Mouse (Mus musculus) liver, embryonic 13.5 days (tissue): ENCODE data around the gene Atp13a3. TPM values are rescaled to one million over a fixed set of nuclear protein-coding genes. Genes with fewer than 3 reads are reported as not detected.
A peak's percentile ranks its signal among the peaks of the same experiment; 100 is the strongest.

ENCODE experiments used
- ATAC-seq: fragments of 200-750 bp; cut with Nextera tagmentation; 2 replicates; pipeline ENCODE4 v1.8.0; 2017; ENCODE audit warnings: low read depth, mild to moderate bottlenecking, moderate number of reproducible peaks, moderate library complexity
- DNase-seq: peaks from one replicate; pipeline ENCODE4 v3.0.0; 2022
- H3K27ac ChIP-seq: fragments of 300-500 bp; sonication (generic); 2 replicates; pipeline ENCODE4 v1.5.1; 2015; ENCODE audit warnings: moderate library complexity, mild to moderate bottlenecking, inconsistent platforms
- H3K27me3 ChIP-seq: fragments of 300-500 bp; sonication (generic); 2 replicates; pipeline ENCODE4 v1.6.1; 2015; ENCODE audit warnings: mild to moderate bottlenecking, inconsistent platforms
- H3K36me3 ChIP-seq: fragments of 300-500 bp; sonication (generic); 2 replicates; pipeline ENCODE4 v1.6.1; 2015; ENCODE audit warnings: mild to moderate bottlenecking, inconsistent platforms
- H3K4me1 ChIP-seq: fragments of 300-500 bp; sonication (generic); replicated peaks from 2 replicates; pipeline ENCODE4 v1.6.1; 2015; ENCODE audit warnings: inconsistent platforms
- H3K4me2 ChIP-seq: fragments of 300-500 bp; sonication (generic); 2 replicates; pipeline ENCODE4 v1.6.1; 2015; ENCODE audit warnings: inconsistent platforms, mild to moderate bottlenecking, moderate library complexity
- H3K4me3 ChIP-seq: fragments of 300-500 bp; sonication (generic); replicated peaks from 2 replicates; pipeline ENCODE4 v1.5.1; 2015; ENCODE audit warnings: mild to moderate bottlenecking, inconsistent platforms
- H3K9ac ChIP-seq: fragments of 300-500 bp; sonication (generic); 2 replicates; pipeline ENCODE4 v1.6.1; 2015; ENCODE audit warnings: mild to moderate bottlenecking, inconsistent platforms
- H3K9me3 ChIP-seq: fragments of 300-500 bp; sonication (generic); replicated peaks from 2 replicates; pipeline ENCODE4 v1.6.1; 2016; ENCODE audit warnings: inconsistent platforms
- WGBS: fragments of 180-500 bp; shearing (Covaris S2); methylation state at CpG from one replicate; pipeline ENCODE4 v1.1.7; 2015; ENCODE audit not compliant: insufficient replicate concordance; 5-methylcytosine and 5-hydroxymethylcytosine counted together
- polyA plus RNA-seq: library from polyadenylated mRNA; unstranded; fragments of >200 nt; fragmentation: Nextera tagmentation; extraction: Ambion mirVana; gene quantifications from 2 replicates; pipeline ENCODE4 v1.2.1, GENCODE M21; 2015

The Atp13a3 gene
- polyA plus RNA-seq, 1 experiment from 2014 or later = 7.6 TPM

DNA sequence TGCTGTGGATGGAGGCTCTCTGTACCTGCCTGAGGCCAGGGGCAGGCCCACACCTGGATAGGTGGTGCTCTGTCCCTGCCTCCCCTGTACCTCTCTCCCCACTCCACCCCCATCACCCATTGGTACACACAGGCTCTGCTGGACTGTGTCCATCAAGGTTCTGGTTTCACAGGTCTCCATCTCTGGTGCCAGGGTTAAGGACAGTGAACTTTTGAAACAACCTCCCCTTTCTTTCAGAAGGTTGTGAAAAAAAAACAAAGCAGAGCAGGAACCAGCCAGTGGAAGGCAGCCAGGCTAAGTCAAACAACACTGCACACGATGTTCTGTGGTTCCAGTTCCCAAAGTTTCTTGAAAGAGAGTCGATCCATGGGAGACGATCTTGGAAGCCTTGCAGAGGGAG, 6.9 kb upstream of the Atp13a3 start:
- Histone ChIP-seq H3K9ac (no peak overlapping the region), H3K4me3 (no peak overlapping the region), H3K27ac (no peak overlapping the region), H3K9me3 (no peaks in the 10 kb centered on the region), H3K4me2 (no peak overlapping the region), H3K27me3 (no peaks in the 10 kb centered on the region), H3K4me1 (peaks cover 27% of the 10 kb centered on the region), H3K36me3 (no peaks in the 10 kb centered on the region)
- DNase-seq = no peak
- no peak for ATAC-seq
- 74% methylated on average over 3 of the region's 3 CpGs for WGBS

GRCm38 (mm10) chr16:30410914-30411313, 5.1 kb upstream of the Atp13a3 start:
- DNase-seq (no peak), ATAC-seq (no peak)
- H3K36me3 ChIP-seq = no peaks in the 10 kb centered on the region
- H3K4me1 ChIP-seq = peaks cover 45% of the 10 kb centered on the region
- H3K27ac ChIP-seq = no peak overlapping the region
- no peak overlapping the region for H3K9ac ChIP-seq
- 49% methylated on average over 4 of the region's 4 CpGs for WGBS
- H3K4me3 ChIP-seq = no peak overlapping the region
- no peak overlapping the region for H3K4me2 ChIP-seq
- no peaks in the 10 kb centered on the region for H3K27me3 ChIP-seq
- H3K9me3 ChIP-seq = no peaks in the 10 kb centered on the region

DNA sequence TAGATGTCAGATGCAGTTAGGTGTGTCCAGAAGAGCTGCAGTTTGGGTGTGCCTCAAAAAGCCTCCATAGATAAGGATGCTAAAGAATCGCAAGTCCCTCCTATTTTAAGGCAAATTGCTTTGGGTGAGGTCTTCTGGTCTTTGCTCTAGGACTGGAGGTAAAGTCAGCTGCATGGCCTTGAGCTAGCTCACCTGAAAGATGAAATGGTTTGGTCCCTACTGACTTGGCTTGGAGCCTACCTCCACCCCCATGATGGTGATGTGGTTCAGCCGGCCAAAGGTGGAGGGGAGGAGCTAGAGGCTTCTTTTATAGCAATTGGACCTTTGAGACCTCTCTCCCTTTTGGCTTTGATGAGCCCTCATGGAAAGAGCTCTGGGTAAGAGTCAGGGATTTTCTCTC, 1.7 kb upstream of the Atp13a3 start:
- no peaks in the 10 kb centered on the region for H3K9me3 ChIP-seq
- no peak overlapping the region for H3K9ac ChIP-seq
- H3K4me3 ChIP-seq = no peak overlapping the region
- H3K27ac ChIP-seq = peak overlapping the region; percentile 65
- 23% methylated on average over 2 of the region's 2 CpGs for WGBS
- DNase-seq (peak; percentile 36), ATAC-seq (peak; percentile 76)
- H3K36me3 ChIP-seq = no peaks in the 10 kb centered on the region
- H3K27me3 ChIP-seq = no peaks in the 10 kb centered on the region
- H3K4me1 ChIP-seq = peaks cover 50% of the 10 kb centered on the region
- H3K4me2 ChIP-seq = peak overlapping the region; percentile 28

DNA sequence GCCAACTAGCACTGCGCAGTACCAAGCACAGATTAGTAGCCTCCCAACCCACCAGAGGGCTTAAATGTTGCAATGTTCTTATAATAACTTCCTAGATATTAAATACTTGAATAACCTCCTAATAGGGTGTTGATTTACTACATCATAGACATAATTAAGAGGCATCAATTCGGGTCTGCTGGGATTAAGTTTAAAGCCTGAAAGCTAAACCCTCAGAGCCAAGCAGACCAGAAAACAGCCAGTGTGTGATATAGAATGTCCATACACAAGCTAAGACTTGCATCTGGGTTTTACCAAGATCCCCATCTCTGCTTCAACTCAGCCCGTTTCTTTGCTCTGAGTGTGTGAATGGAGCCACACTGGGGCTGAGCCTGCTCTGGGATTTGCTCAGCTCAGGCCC, 2.2 kb downstream of the Atp13a3 start:
- Histone ChIP-seq H3K4me1 (peaks cover 32% of the 10 kb centered on the region), H3K4me3 (no peak overlapping the region), H3K9me3 (no peaks in the 10 kb centered on the region), H3K9ac (no peak overlapping the region), H3K27me3 (no peaks in the 10 kb centered on the region), H3K27ac (no peak overlapping the region), H3K4me2 (no peak overlapping the region), H3K36me3 (no peaks in the 10 kb centered on the region)
- ATAC-seq = no peak
- DNase-seq = no peak
- 64% methylated on average over 3 of the region's 3 CpGs for WGBS

- Histone ChIP-seq H3K36me3 (no peaks in the 10 kb centered on the region), H3K4me3 (no peak overlapping the region), H3K27ac (no peak overlapping the region; the same call in 1 of the 2 replicates), H3K4me2 (peak overlapping the region; percentile 17; the same call in 1 of the 2 replicates), H3K27me3 (no peaks in the 10 kb centered on the region), H3K4me1 (peaks cover 15% of the 10 kb centered on the region), H3K9me3 (no peaks in the 10 kb centered on the region), H3K9ac (0 out of 2 replicates have a peak overlapping the region, but pooled peaks have one; percentile 8)
- DNase-seq = no peak
- peak; percentile 45; the same call in 1 of the 2 replicates for ATAC-seq
- 19% methylated on average over 15 of the region's 15 CpGs for WGBS
These were observed 8.4 kb downstream of the Atp13a3 start for GRCm38 (mm10) chr16:30397127-30398057.

DNA sequence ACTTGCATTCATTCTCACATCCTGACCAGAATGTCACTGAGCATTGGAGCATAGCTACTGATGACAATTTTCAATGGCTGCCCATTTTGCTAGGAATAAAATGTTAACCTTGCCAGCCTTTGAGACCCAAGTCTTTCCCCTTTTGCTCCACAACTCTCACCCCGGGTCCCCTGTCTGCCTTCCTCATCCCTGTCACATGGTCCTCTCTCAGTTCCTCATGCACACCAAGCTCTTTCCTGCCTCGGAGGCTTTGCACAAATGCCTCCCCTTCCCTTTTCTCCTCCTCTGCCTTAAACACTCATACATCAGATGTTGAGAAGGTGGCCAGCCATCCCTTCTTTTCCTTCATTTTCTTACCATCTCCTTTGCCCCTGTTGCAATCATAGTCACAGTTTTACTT, 10.6 kb downstream of the Atp13a3 start:
- DNase-seq = no peak
- H3K4me2 ChIP-seq = no peak overlapping the region
- WGBS = 38% methylated on average over 2 of the region's 2 CpGs

DNA sequence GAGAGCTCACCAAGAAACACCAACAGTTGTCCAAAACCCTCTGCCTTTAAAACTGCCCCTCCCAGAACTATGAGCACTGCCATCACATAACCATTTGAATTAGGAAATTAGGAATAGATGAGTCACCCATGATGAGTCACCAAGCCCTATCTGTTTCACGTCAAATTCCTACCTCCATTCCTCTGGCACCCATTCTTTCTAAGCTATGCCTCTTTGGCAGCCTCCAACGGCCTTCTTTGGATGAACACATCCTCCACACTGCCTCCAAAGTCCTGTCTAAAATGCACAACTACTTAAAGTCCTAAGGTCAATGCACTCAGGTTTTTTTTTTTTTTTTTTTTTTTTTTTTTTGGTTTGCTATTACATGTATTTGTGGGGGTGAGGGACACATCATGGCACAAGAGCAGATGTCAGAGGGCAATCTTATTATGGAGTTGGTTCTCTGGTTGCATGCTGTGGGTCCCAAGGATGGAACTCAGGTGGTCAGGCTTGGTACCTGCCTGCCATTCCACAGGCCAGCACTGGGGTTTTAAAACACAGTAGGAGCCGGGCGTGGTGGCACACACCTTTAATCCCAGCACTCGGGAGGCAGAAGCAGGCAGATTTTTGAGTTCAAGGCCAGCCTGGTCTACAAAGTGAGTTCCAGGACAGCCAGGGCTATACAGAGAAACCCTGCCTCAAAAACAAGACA, 15.0 kb downstream of the Atp13a3 start:
- 63% methylated on average over 5 of the region's 5 CpGs for WGBS
- H3K27me3 ChIP-seq = no peaks in the 10 kb centered on the region
- H3K36me3 ChIP-seq = peaks cover 7% of the 10 kb centered on the region
- no peak for ATAC-seq
- DNase-seq = no peak
- peak overlapping the region; percentile 95 for H3K27ac ChIP-seq
- H3K9ac ChIP-seq = no peak overlapping the region
- no peaks in the 10 kb centered on the region for H3K9me3 ChIP-seq
- no peak overlapping the region for H3K4me3 ChIP-seq
- H3K4me1 ChIP-seq = peaks cover 43% of the 10 kb centered on the region
- peak overlapping the region; percentile 96; the same call in 1 of the 2 replicates for H3K4me2 ChIP-seq

More for the DNA sequence above, 10.6 kb downstream of the Atp13a3 start:
- Histone ChIP-seq H3K9ac (no peak overlapping the region), H3K4me3 (no peak overlapping the region), H3K4me1 (peaks cover 26% of the 10 kb centered on the region), H3K27me3 (no peaks in the 10 kb centered on the region), H3K36me3 (no peaks in the 10 kb centered on the region), H3K9me3 (no peaks in the 10 kb centered on the region), H3K27ac (no peak overlapping the region)
- ATAC-seq = no peak

DNA sequence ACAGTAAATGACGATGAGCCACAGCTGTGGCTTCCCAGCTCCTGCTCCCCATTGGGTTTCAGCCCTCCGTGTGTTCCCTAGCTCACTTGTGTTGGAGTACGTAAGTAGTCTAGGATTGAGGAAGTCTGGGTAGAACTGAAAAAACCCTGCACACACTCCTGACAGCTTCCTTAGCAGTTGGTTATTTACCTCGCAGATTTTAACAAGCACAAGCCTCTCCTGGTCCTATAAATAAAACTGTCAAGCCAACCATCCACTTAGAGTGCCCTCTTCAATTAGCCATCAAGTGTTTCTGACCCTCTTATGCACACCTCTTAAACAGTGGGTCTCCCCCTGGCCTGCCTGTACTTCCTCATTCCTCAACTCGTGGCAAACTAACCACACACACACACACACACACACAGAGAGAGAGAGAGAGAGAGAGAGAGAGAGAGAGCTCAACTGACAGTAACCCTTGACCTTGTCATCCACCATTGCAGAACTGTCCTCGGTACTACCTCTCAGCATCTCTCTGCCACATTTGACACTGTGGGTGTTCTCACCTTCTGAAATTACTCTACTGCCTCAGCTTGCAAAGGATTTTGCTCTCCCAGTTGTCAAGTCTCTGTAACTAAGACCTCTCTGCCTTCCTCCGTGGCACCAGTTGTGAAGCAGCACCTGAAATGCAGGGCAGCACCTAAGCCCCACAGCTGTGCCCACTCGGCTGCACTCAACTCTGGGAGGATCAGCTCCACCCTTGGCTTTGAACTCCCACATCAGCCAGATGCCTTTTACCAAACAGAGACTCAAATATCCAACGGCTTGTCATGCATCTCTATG, 15.7 kb downstream of the Atp13a3 start:
- Histone ChIP-seq H3K9me3 (no peaks in the 10 kb centered on the region), H3K27me3 (no peaks in the 10 kb centered on the region), H3K4me2 (peak overlapping the region; percentile 96), H3K4me3 (peak overlapping the region; percentile 94), H3K27ac (peak overlapping the region; percentile 95), H3K4me1 (peaks cover 47% of the 10 kb centered on the region), H3K36me3 (peaks cover 10% of the 10 kb centered on the region), H3K9ac (peak overlapping the region; percentile 97)
- 33% methylated on average over 9 of the region's 9 CpGs for WGBS
- no peak for DNase-seq
- no peak for ATAC-seq

DNA sequence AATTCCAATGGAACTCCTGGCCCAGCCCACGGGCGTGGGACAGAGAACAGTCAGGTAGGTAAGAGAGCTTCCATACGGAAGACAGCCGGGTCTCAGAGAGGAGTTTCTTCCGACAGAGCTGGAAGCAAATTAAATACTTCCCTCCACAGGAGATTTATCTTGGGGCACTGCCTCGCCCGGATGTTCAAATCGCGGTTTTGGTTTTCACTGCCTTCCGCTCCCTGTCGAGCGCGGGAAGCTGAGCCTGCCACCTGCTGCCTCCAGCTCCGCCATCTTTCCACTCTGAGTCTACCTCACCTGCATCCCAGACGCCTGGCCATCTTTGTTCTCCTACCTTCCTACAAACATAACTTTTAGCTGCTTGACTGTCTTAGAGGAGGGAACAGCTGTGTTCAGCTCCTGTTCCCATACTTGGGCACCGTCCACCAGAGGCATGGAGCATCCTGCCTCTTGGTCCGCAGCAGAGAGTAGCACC, 16.5 kb downstream of the Atp13a3 start:
- Histone ChIP-seq H3K27me3 (no peaks in the 10 kb centered on the region), H3K9ac (peak overlapping the region; percentile 97), H3K27ac (peak overlapping the region; percentile 95), H3K9me3 (no peaks in the 10 kb centered on the region), H3K4me2 (peak overlapping the region; percentile 96), H3K4me1 (peaks cover 53% of the 10 kb centered on the region), H3K4me3 (peak overlapping the region; percentile 94), H3K36me3 (peaks cover 14% of the 10 kb centered on the region)
- ATAC-seq = peak; percentile 26
- peak; percentile 50 for DNase-seq
- WGBS = 4% methylated on average over 17 of the region's 17 CpGs

- H3K9me3 ChIP-seq = no peaks in the 10 kb centered on the region
- H3K9ac ChIP-seq = peak overlapping the region; percentile 97
- H3K4me2 ChIP-seq = peak overlapping the region; percentile 96
- peaks cover 17% of the 10 kb centered on the region for H3K36me3 ChIP-seq
- WGBS = under 1% methylated on average over 49 of the region's 76 CpGs
- DNase-seq (peak; percentile 87), ATAC-seq (peak; percentile 85)
- H3K4me1 ChIP-seq = peaks cover 53% of the 10 kb centered on the region
- peak overlapping the region; percentile 95 for H3K27ac ChIP-seq
- peak overlapping the region; percentile 94 for H3K4me3 ChIP-seq
- no peaks in the 10 kb centered on the region for H3K27me3 ChIP-seq
These were observed 17.1 kb downstream of the Atp13a3 start for GRCm38 (mm10) chr16:30388522-30389209.
